Mouse (Mus musculus) adrenal gland, adult 8-10 months (tissue): ENCODE measurements around the gene Zfp423. TPM values are rescaled to one million over a fixed set of nuclear protein-coding genes. Genes with fewer than 3 reads are reported as not detected.

Source experiments
- DNase-seq: peaks from one replicate; pipeline ENCODE4 v3.0.0; 2022
- total RNA-seq, 4 experiments: library from RNA; stranded (reverse); gene quantifications; 2 replicates each; pipeline ENCODE4 v1.2.4; 2022

Gene Zfp423
- total RNA-seq, 4 experiments from 2014 or later: 18.3 to 47.9 (median 33.8) TPM

DNA sequence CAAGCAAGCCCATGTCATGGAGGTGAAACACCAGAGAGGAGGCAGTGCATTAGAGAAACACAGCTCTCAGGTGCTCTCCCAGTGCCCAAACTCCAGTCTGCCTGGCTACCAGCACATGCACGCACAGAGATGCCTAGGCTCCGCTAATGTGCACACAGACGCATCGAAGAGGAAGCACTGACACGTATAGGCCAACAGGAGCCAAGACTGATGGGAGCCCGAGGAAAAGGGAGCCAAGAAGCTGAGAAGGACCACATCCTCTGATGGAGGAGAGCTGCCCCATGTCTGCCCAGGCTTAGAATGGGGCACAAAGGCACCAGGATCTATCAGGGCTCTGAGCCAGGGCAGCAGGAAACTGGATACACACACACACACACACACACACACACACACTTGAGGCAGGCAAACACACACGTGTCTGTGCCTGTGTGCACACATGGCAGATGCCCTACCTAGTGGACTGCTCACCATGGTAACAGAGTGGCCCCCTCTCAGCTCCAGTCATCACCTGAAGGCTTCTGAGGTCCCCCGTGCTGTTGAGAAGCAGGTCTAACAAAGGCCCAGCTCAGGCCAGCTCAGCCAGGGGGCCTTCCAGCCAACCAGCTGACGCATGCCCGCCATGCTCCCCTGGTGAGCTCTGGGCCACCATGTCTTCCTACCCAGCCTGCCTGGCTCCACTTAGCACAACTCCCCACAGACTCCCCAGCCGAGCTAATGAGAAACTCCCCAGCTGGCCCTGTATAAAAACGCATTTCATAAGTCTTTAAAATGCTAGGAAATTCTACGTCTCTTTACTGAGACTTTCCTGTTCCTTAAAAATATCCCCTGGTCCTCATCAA, 64.0 kb downstream of the Zfp423 start:
- no peak for DNase-seq

- DNase-seq: no peak
Measured at GRCm38 (mm10) chr8:87894287-87894686, 65.1 kb downstream of the Zfp423 start.

- DNase-seq: no peak
Measured at GRCm38 (mm10) chr8:87893547-87893946, 65.8 kb downstream of the Zfp423 start.

DNA sequence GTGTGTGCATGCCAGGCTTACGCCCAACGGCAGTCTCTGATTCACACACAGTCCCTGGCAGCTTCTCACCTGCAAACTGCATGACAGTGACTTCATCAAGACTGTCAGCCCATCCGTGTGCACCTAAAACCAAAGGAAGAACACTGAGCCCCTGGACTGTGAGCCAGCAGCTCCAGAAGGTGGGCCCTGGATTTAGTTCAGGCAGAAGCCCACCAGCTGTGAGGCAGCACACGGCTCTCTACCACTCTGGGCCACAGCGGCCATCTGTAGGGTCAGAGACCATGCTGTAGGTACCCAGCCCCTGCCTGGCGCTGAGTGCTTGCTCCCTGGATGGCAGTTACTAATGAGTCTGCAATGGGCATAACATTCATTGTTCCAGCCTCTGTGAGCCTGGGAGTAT, 66.5 kb downstream of the Zfp423 start:
- DNase-seq: no peak

DNA sequence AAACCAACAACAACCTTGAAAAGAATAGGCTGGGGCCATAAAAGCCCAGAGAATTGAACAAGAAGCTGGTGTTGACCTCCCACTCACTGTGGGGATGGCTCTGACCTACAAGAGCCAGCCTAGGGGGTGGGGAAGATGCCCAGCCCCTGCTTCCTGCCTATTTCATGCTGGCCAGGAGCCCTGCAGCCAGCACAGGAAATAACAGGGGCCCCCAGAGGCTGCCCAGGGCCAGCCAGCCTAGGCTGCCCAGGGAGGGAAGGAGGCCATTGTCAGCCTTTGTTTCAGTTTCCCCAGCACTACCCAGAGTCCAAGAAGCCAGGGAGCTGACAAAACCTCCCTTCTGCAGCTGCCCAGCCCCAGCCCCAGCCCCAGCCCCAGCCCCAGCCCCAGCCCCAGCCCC, 67.5 kb downstream of the Zfp423 start:
- DNase-seq: no peak

GRCm38 (mm10) chr8:87887956-87888355, 71.4 kb downstream of the Zfp423 start:
- no peak for DNase-seq

DNA sequence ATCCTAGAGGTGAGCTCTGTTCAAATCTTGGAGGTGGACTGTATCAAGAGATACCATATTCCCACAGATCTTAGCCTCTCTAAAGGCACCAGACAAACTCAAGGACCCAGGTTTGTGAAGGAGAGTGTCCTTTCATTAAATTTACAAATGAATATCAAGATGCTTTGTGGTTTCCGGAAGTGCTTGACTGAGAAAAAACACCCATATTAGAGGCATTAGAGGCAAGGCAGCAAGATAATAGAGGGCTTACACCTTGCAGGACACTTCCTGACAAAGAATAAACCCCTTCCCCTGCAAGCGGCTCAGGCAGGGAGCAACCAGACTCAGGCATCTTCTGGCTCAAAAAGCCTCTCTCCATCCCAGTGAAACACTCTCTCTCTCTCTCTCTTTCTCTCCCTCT, 78.3 kb downstream of the Zfp423 start:
- no peak for DNase-seq

DNA sequence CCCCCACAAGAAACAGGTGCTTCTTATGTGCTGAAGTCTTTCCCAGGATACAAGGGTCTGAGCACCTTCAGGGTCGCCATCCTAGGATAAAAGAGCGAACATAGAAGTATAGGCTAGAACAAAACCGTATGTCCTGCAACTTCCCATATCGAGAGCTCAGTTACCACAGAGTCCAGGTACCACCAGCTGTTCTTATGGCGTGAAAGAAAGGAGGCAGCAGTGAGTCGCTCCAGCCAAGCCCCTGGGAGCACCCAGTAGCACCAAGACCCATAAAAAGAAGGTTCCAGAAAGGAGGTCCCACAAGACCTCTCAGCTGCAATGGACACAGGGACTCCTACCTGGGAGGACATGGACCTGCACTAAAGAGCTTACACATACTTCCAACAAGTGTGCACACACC, 83.5 kb downstream of the Zfp423 start:
- no peak for DNase-seq

DNA sequence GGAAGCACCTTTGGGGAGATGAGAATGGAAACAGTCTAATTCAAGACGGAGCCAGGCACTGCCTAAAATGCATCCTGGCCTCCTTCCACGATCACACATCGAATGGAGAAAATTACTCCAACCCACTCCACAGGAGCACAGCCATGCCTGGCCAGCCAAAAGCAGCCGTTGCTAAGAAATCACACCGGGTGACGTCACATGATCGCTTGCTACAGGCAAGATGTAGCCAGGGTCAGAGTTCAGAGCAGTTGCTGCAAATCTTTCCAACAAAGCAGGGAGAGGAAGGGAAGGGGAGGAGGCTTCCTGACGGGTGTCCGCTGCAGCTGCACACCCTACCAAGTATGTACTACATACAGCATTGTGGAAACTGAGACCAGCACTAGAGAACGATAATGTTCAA, 83.9 kb downstream of the Zfp423 start:
- peak; percentile 42 for DNase-seq

- DNase-seq: no peak
Measured at GRCm38 (mm10) chr8:87872987-87873550, 86.3 kb downstream of the Zfp423 start.

- no peak for DNase-seq
Measured at GRCm38 (mm10) chr8:87872356-87872930, 87.0 kb downstream of the Zfp423 start.

- DNase-seq: no peak
Measured at GRCm38 (mm10) chr8:87866586-87866985, 92.8 kb downstream of the Zfp423 start.

DNA sequence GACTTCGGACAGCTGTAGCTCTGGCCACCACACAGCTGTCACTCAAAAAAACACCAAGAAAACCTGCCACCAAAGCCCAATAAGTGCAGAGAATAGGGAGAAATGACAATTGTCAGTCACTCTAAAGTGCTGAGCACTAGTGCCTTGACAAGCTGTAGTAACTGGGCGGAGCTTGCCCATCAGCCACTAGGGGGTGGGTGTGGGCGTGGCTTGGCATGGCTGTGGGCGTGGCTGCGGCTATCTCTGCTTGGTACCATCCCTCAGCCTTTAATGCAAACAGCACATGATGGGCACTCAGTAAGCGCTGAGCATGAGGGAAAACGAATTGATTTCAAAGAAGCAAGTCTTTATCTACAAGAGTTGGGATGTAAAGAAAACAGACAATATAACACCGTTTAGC, 95.2 kb downstream of the Zfp423 start:
- no peak for DNase-seq

DNA sequence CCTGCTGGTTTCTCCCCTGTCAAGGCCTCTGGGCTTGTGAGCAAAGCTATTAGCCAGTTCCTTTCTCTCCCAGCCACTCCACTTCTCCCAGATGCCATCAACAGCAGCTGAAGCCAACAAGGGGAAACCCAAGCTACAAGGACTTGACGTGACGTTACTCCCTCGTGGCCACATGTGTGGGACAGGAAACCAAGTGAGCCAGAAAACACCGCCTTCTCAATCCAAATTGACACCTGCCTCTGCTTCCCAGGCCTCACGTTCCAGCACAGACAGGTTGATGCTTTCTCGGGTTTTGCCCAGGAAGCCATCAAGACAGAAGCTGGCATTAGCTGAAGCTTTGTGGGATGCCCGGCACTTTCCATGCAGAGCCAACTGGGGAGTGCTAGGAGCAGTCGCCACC, 96.3 kb downstream of the Zfp423 start:
- no peak for DNase-seq

DNA sequence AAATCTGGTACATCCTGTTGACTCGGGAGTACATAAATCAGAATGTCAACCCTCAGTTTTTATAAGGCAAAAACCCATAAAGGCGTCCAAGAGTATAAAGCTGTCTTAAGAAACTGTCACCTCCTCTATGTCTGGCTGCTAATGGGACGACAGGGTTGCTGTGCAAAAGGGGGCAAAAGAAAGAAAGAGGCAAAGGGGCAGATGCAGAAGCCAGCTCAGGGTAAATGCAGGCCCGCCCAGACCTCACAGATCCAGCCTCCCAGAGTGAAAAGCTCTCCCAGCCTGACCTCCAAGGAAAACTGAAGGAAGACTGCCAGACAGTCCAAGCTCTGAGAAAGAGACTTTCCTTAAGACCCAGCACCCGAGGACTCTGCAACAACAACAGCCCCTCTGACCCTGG, 97.7 kb downstream of the Zfp423 start:
- DNase-seq: no peak

DNA sequence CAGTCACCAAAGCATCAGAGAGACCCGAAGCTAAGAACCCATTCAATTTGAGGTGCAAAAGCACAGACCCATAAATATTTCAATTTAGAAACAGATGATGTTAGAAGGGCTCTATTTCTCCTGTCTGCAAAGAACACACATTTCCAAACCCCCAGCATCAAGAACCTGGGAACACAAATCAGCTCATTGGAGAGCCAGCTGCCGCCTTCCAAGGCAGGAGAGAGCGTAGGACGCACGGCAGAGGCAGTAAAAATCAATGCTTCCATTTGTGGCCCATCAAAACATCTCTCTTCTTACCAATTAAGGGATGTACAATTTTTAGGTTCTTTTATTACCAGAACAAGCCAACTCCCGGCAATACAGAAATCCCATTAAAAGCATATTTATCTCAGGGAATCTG, 98.5 kb downstream of the Zfp423 start:
- DNase-seq: no peak

GRCm38 (mm10) chr8:87851871-87852270, 107.5 kb downstream of the Zfp423 start:
- no peak for DNase-seq

DNA sequence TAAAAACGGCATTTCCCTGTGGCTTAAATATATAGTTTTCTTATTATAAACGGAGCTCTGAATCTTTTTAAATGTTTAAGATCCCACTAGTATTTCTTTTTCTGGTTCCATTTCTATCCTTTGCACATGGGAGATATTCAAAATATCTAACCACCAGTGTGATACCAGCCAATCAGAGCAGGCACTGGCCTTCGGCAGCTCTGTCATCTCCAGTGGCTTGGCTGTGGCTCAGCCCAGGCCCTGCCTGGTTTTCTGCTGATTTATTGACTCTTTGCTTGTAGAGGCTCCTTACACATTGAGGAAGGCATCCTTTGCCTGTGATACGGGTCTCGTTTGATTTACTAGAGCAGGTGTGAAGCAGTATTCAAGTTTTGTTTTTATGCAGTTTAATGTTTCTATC, 108.0 kb downstream of the Zfp423 start:
- DNase-seq: no peak

- DNase-seq: no peak
Measured at GRCm38 (mm10) chr8:87848836-87849235, 110.6 kb downstream of the Zfp423 start.

GRCm38 (mm10) chr8:87847796-87848195, 111.6 kb downstream of the Zfp423 start:
- DNase-seq: no peak

- peak; percentile 32 for DNase-seq
Measured at GRCm38 (mm10) chr8:87842096-87842495, 117.3 kb downstream of the Zfp423 start.

DNA sequence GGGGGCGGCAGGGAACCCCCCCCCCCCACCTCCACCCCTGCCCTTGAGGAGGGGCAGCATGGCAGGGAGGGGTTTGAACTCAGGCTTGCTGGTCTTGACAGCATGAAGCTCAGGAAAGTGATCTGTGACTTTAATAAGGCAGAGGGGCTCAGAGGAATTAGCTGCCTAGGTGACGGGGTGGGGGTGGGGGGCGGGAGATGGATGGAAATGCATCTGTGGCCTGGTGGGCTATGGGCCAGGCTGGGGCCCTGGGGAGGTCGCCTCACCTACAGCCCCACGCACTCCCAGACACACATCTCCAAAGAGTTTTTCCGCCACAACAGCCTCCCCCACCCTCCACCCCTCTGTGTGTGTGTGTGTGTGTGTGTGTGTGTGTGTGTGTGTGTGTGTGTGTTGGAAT, 122.1 kb downstream of the Zfp423 start:
- no peak for DNase-seq

DNA sequence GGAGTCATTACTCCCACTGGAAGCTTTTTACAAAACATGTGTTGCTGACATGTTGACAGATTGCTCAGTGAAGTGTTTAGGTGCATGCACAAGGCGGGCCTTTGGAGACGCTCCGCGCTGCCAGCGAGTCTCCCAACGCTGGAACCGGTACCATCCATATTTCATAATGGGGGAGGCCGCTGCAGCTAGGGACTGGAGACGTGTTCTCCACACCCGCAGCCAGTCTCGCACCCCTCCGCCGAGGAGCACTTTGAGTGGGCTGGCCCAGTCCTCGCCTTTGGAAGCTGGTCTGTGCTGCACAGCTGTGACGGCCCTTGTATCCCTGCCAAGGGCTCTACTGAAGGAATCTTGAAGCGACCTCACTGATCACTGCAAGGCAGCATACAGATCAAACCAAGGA, 122.5 kb downstream of the Zfp423 start:
- no peak for DNase-seq

- DNase-seq: no peak
Measured at GRCm38 (mm10) chr8:87835924-87836323, 123.5 kb downstream of the Zfp423 start.
